Mouse (Mus musculus) CH12F3 (cell line): ENCODE data around the gene Csnk2a2.

ENCODE experiments used
- in situ Hi-C: fragments of 300-500 bp; cut with MboI; formaldehyde crosslinking; loops from 2 replicates; pipeline ENCODE4 v1.14.3; 2020; ENCODE audit warnings: low sequenced_read_pairs

The Csnk2a2 gene

GRCm38 (mm10) chr8:95427594-95428535 is 62.0 kb downstream of the Csnk2a2 start:
- in situ Hi-C loops, result loop anchor here (10.0 kb wide), 1 partner anchor 173 kb away; no protein-coding TSS in a partner anchor

- in situ Hi-C loops, result loop anchor here (10.0 kb wide), 1 partner anchor 172 kb away; no protein-coding TSS in a partner anchor
Observed at GRCm38 (mm10) chr8:95426781-95427281, 63.0 kb downstream of the Csnk2a2 start.

GRCm38 (mm10) chr8:95424682-95425081 is 65.2 kb downstream of the Csnk2a2 start:
- in situ Hi-C loops, result loop anchor here (10.0 kb wide), 1 partner anchor 170 kb away; no protein-coding TSS in a partner anchor

GRCm38 (mm10) chr8:95422193-95422810 is 67.5 kb downstream of the Csnk2a2 start:
- in situ Hi-C loops, result loop anchor here (10.0 kb wide), 1 partner anchor 168 kb away; no protein-coding TSS in a partner anchor

GRCm38 (mm10) chr8:95411309-95411972 is 78.4 kb downstream of the Csnk2a2 start:
- in situ Hi-C loops, result no loop called here

- in situ Hi-C loops, result no loop called here
Observed at GRCm38 (mm10) chr8:95409518-95409917, 80.3 kb downstream of the Csnk2a2 start.

- in situ Hi-C loops, result no loop called here
Observed at GRCm38 (mm10) chr8:95401091-95401490, 88.7 kb downstream of the Csnk2a2 start.

- in situ Hi-C loops, result no loop called here
Observed at GRCm38 (mm10) chr8:95399131-95399530, 90.7 kb downstream of the Csnk2a2 start.

- in situ Hi-C loops, result no loop called here
Observed at GRCm38 (mm10) chr8:95397201-95397600, 92.6 kb downstream of the Csnk2a2 start.

GRCm38 (mm10) chr8:95396752-95397151 is 93.1 kb downstream of the Csnk2a2 start:
- in situ Hi-C loops, result no loop called here
